Mouse (Mus musculus) kidney, adult 2 months (tissue): Measurements from ENCODE around the gene Jmjd6.

Source experiments
- CTCF ChIP-seq: fragments of 200-500 bp; conservative IDR thresholded peaks from 2 replicates; pipeline ENCODE4 v1.5.1; 2011; ENCODE audit warnings: low read depth, mild to moderate bottlenecking, control low read depth, low read length, moderate library complexity, mixed read lengths; ENCODE audit not compliant: insufficient read depth, insufficient read length
- POLR2A ChIP-seq: fragments of 200-500 bp; IDR thresholded peaks from one replicate; pipeline ENCODE4 v1.6.1; 2011; ENCODE audit warnings: low read depth, low read length, control low read depth

DNA sequence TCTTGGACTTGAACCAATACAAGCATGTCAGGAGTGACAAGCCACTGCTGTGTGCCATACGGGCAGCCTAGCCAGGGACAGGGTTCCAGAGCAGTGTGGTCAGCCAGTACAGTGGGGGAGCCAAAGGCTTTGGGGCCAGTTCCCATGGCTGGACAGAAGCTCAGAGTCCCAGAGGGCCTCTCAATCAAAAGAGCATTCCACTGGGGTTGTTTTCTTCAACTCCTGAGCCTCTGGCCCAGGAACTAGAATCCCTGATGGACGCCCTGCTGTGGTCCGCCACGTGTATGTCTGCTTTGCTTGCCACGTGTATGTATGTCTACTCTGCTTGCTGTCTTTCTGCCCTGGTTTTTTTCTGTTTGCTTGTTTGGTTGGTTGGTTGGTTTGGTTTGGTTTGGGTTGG is 42.1 kb downstream of the Jmjd6 start:
- TF ChIP-seq CTCF (no peak), POLR2A (no peak)
